Mouse (Mus musculus) heart, postnatal 10 days (tissue): Measurements from ENCODE around the gene Vmn2r97. TPM values are rescaled to one million over a fixed set of nuclear protein-coding genes. Genes with fewer than 3 reads are reported as not detected.
"Not testable (repeated sequence)": the region's sequence is repeated elsewhere in the genome, so short reads cannot be mapped to it uniquely, and the experiment has no call there.

Experiments used
- DNase-seq, 2 experiments: peaks; one replicate each; pipeline ENCODE4 v3.0.0; 2021
- intact Hi-C: fragments of 180-260 bp; cut with DNase I; formaldehyde crosslinking; loops from one replicate; pipeline ENCODE4 v1.15.1; 2025
- total RNA-seq, 2 experiments: library from RNA; stranded (reverse); gene quantifications; 2 replicates each; pipeline ENCODE4 v1.2.3; 2021

Vmn2r97 gene
- not detected for total RNA-seq

DNA sequence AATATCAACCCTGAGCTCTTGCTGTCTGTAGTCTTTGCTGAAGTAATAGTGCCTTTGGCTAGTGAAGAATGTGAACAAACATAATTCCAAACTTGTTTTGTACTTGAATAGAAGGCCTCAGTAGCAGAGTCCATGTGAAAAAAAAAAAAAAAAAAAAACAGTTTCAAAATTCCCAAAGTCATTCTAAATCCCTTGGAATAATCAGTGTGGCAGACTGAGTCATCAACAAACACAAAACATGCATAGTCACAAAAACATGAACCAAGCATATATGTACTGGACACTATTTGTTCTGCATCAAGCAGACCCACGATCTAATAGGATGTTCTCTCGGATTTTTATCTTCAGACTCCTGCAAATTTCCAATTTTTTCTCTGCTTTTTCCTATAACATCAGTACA is at the start of gene Vmn2r97:
TSS of gene Vmn2r97 (plus strand) at position 301 of the 400 bp plus-strand sequence.
- intact Hi-C loops, DNase-seq: not testable (repeated sequence)

DNA sequence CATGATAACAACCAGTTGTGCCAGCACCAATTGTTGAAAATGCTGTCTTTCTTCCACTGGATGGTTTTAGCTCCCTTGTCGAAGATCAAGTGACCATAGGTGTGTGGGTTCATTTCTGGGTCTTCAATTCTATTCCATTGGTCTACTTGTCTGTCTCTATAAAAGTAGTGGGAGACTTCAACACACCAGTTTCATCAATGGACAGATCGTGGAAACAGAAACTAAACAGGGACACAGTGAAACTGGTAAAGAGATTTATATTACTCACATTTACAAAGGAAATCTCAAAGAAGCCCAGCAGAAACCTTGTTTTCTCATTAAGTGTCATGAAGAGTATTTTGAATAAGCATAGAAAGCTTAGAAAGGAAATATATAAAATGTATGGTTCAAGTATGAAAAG is 31.7 kb upstream of the Vmn2r97 start:
- intact Hi-C loops, DNase-seq: not testable (repeated sequence)

DNA sequence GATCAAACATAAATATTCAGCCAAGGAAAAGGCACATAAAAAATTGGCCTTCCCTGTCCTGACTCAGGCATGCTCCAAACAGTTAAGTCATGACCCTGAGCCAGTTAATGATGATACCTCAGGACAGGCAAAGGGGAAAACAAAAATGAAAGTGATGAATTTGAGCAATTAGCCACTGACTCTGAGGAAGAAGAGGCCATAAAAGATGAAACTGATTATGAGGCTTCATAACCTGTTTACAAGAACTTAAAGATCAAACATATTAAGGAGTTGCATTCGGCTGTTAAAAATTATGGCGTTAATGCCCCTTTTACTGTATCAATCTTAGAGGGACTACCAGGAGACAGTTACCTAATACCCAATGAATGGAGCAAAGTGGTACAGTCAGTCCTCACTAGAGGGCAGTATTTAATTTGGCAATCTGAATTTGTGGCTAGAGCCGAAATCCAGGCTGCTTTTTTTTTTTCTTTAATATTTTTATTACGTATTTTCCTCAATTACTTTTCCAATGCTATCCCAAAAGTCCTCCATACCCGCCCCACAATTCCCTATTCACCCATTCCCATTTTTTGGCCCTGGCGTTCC is 24.3 kb upstream of the Vmn2r97 start:
- DNase-seq: no peak

GRCm38 (mm10) chr17:18957800-18958199 is 43.7 kb downstream of the Vmn2r97 start:
- DNase-seq, intact Hi-C loops: not testable (repeated sequence)

More for the DNA sequence above, 24.3 kb upstream of the Vmn2r97 start:
- intact Hi-C loops: no loop called here

DNA sequence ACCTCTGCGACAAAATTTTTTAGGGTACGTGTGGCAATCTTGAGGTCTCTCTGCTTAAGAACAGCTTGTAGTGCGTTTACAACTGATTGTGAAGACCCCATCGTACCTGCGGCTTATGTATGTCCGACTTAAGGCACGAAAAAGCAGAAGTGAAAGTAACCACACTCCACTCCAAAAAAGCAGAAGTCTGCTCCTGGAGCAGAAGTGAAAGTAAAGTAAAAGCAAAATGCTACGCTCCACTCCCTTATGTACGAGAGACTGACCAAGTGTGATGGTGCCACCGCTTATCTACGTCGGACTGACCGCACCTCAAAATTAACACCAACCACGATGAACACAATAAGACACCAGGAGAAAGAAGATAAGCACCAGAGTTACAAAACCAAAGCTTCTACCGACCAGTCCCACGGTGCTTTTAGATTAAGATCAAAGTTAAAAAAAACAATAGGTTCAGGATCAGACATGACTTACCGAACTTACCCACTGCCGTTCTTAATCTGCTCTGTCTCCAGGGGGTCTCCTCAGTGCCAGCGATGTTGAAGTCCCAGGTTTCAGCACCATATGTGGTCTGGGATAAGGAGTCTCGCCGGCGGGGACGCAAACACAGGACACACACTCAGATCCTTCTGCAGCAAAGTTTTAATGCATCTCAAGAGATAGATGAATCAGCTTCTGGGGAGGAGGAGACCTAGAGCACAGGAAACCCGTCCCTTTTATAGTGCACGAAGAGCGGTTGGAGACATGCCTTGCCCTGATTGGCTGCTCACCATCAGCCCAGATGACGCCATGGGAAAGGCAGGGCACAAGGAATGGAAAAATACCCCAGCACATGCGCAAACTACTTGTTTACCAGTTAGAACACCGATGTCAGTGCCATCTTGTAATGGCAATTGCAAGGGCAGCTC is 54.5 kb downstream of the Vmn2r97 start:
- intact Hi-C loops: no loop called here
- no peak for DNase-seq

Other genes with a start within 250 kb of the Vmn2r97 start
- not detected for gene Vmn2r98, start 139.2 kb downstream of the Vmn2r97 start, total RNA-seq